Mouse (Mus musculus) kidney, adult 11 months (tissue): Measurements from ENCODE around the gene Elmo1.

Source experiments
- DNase-seq: peaks from one replicate; pipeline ENCODE4 v3.0.0; 2022

The Elmo1 gene

GRCm38 (mm10) chr13:20335051-20335888 lies 244.9 kb downstream of the Elmo1 start:
- no peak for DNase-seq

GRCm38 (mm10) chr13:20335889-20336497 lies 245.6 kb downstream of the Elmo1 start:
- DNase-seq = no peak

GRCm38 (mm10) chr13:20342881-20343280 lies 252.5 kb downstream of the Elmo1 start:
- DNase-seq = no peak

GRCm38 (mm10) chr13:20349754-20350153 lies 259.4 kb downstream of the Elmo1 start:
- DNase-seq = no peak

GRCm38 (mm10) chr13:20352631-20353030 lies 262.2 kb downstream of the Elmo1 start:
- no peak for DNase-seq

GRCm38 (mm10) chr13:20353862-20354603 lies 263.6 kb downstream of the Elmo1 start:
- DNase-seq = no peak

GRCm38 (mm10) chr13:20354604-20354999 lies 264.2 kb downstream of the Elmo1 start:
- DNase-seq = no peak

- no peak for DNase-seq
Measured at GRCm38 (mm10) chr13:20362541-20362940, 272.1 kb downstream of the Elmo1 start.

- DNase-seq = no peak
Measured at GRCm38 (mm10) chr13:20365828-20366593, 275.6 kb downstream of the Elmo1 start.

- no peak for DNase-seq
Measured at GRCm38 (mm10) chr13:20370036-20370802, 279.8 kb downstream of the Elmo1 start.

- no peak for DNase-seq
Measured at GRCm38 (mm10) chr13:20371501-20371900, 281.1 kb downstream of the Elmo1 start.

GRCm38 (mm10) chr13:20372335-20372734 lies 281.9 kb downstream of the Elmo1 start:
- no peak for DNase-seq

GRCm38 (mm10) chr13:20378869-20379268 lies 288.5 kb downstream of the Elmo1 start:
- no peak for DNase-seq

GRCm38 (mm10) chr13:20383875-20384274 lies 293.5 kb downstream of the Elmo1 start:
- no peak for DNase-seq

GRCm38 (mm10) chr13:20384846-20385245 lies 294.4 kb downstream of the Elmo1 start:
- DNase-seq = no peak

- DNase-seq = no peak
Measured at GRCm38 (mm10) chr13:20385423-20385822, 295.0 kb downstream of the Elmo1 start.

- DNase-seq = no peak
Measured at GRCm38 (mm10) chr13:20386462-20387141, 296.2 kb downstream of the Elmo1 start.

- DNase-seq = no peak
Measured at GRCm38 (mm10) chr13:20392824-20393598, 302.6 kb downstream of the Elmo1 start.

- DNase-seq = no peak
Measured at GRCm38 (mm10) chr13:20397744-20398143, 307.3 kb downstream of the Elmo1 start.

GRCm38 (mm10) chr13:20398311-20398710 lies 307.9 kb downstream of the Elmo1 start:
- DNase-seq = no peak

- DNase-seq = no peak
Measured at GRCm38 (mm10) chr13:20404530-20404929, 314.1 kb downstream of the Elmo1 start.
